Mouse (Mus musculus): ENCODE results near the gene Clasp2. TPM values are rescaled to one million over a fixed set of nuclear protein-coding genes. Genes with fewer than 3 reads are reported as not detected.

The Clasp2 gene
- total RNA-seq (2017) = 42.2 and 50.5 TPM in 2 replicates

DNA sequence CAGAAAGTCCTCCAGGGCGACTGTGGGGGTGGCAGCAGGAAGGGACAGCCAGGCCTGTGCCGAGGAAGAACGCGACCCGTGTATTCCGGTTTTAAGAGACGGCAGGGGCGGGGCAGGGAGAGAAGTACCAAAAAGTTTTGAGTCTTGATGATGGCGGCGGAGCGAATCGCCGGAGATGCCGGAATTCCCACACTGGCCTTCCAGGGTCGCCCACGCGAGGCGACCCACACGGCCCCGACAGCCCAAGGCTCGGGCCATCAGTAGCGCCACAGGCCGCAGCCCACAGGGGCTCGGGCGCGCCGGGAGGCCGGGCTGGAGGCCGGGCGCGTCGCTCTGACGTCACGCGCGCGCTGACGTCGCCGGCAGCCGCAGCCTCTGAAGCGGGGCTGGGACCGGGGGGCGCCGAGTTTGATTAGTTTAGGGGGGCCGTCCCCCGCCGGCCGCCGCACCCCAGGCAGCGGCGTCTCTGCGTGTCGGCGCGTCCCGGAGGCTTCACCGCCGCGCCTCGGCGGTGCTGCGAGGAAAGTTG lies at the start of gene Clasp2:
Clasp2 (plus strand) TSS at position 366 of the 529 bp plus-strand sequence.
- peak; percentile 76 for ATAC-seq (replicated peaks; ENCODE audit: low read depth, poor library complexity, severe bottlenecking)

DNA sequence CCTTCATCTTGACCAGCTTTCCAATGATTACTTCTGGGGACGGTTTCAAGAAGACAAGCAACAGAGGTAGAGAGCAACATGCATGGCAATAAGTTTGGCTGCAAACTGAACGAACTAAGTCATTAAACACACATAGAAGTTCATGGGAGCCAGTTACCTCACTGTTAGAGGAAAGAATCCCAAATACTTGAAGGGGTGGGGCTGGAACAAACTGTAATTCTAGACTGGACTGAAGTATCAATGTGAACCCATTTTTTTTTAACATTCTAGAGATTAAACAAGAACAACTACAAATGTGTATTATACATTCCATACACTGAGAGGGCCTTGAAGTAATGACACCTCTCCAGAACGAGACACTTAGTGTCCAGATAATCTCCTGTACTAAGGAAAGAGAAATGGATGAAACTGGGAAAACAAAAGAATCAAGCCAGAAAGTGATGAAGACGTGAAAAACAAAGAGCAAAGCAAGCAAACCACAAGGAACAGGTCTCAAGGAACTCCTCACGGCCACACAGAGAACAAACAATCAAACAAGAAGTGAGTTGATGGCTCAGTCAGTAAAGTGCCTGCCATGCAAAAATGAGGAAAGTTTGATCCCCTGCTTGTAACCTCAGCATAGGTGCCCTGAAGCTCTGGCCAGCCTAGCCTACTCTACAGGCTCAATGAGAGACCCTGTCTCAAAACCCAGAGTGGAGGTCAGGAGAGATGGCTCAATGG lies 39.7 kb upstream of the Clasp2 start:
- no peak for ATAC-seq (replicated peaks; ENCODE audit: low read depth, poor library complexity, severe bottlenecking)

DNA sequence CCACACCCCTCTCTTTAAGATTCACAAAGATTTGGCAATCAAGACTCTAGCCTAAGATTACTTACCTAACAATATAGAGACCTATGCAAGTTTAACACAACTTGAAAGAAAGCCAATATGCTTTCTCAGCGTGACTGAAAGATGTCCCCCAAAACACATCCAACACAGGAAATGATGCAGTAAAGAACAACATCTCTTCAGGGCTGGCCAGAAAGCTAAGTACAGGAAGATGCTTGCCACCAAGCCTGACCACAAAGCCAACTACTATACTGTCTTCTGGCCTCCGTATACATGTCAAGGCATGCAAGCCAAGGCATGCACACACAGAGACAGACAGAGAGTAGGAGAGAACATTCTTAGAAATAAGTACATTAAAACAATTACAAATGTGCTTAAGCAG lies 35.2 kb upstream of the Clasp2 start:
- ATAC-seq (replicated peaks; ENCODE audit: low read depth, poor library complexity, severe bottlenecking) = peak; percentile 53

- ATAC-seq (replicated peaks; ENCODE audit: low read depth, poor library complexity, severe bottlenecking) = no peak
Measured at GRCm38 (mm10) chr9:113706841-113707240, 34.4 kb upstream of the Clasp2 start.

DNA sequence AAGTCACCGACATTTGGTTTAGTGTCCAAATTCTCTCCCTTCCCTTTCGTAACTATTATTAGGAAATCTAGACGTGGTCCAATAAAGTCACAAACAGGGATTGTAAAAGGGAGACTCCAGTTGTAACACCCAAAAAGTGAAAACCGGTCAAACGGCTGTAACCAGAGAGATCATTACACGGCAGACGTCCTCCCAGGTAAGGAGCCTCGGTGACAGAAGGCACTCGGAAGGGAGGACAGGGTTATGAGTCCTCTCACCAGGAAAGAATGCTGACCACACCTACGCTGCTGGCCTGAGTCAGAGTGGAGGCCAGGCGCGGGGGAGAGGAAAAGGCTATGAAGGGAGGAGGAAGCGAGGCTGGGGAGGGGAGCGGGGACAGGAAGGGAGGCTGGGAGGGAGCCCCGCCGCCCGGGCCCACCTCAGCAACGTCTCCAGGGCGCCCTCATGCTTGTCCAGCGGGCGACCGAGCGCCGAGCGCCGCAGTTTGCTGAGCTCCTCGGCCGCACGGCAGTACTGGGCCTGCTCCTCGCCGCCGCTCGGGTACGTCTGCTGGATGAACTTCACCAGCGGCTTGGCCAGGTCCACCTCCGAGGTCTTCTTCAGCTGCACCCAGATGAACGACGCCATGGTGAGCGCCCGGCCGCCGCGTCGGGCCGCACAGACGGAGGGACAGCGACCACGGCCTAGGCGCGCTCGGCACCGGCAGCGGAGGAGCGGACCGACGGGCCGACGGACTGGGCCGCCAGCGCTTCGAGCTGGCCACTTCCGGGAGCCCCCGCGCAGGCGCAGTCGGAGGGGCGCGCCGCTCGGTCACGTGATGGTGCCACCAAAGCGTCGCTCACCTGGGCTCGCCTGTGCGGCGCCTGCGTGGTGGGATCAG lies 33.6 kb upstream of the Clasp2 start, which contains the start of gene Pdcd6ip:
Pdcd6ip (minus strand) TSS at position 779 of the 880 bp plus-strand sequence.
- ATAC-seq (replicated peaks; ENCODE audit: low read depth, poor library complexity, severe bottlenecking) = peak; percentile 54

GRCm38 (mm10) chr9:113708361-113709280 lies 32.7 kb upstream of the Clasp2 start:
- ATAC-seq (replicated peaks; ENCODE audit: low read depth, poor library complexity, severe bottlenecking) = peak; percentile 37

DNA sequence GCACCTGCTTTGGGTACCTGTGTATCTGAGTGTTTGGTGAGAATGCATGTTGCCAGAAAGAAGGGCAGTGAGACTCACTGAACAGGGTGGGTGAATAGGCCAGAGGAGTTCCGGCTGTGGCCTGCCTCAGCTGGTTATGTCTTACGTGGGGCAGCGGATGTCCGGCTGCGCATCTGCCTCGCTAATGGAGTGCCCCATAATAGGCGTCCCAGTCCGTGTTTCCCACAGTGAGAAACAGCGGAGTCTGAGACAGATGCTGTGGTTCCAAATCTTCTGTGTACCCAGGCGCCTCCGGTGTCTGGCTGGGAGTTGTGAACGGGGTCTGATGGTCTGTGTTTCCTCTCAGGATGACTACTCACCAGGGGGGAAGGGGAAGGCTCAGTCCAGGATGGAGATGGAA lies 30.4 kb upstream of the Clasp2 start:
- ATAC-seq (replicated peaks; ENCODE audit: low read depth, poor library complexity, severe bottlenecking) = no peak

DNA sequence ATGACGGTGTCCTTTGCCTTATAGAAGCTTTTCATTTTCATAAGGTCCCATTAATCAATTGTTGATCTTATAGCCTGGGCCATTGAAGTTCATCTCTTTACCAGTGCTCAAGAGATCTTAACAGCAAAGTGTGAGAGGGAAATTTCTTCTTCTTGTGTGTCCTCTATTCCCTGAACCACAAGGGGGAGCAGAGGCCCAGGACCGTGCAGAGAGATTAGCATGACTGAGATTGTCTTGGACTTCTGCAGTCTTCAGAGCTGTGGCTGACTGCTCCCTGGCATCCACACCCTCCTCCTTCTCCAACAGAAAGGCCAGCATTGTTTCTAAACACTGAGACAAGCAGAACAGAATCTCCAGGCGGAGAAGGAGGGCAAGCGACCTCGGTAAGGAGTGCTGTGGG lies 22.2 kb upstream of the Clasp2 start:
- ATAC-seq (replicated peaks; ENCODE audit: low read depth, poor library complexity, severe bottlenecking) = peak; percentile 89

DNA sequence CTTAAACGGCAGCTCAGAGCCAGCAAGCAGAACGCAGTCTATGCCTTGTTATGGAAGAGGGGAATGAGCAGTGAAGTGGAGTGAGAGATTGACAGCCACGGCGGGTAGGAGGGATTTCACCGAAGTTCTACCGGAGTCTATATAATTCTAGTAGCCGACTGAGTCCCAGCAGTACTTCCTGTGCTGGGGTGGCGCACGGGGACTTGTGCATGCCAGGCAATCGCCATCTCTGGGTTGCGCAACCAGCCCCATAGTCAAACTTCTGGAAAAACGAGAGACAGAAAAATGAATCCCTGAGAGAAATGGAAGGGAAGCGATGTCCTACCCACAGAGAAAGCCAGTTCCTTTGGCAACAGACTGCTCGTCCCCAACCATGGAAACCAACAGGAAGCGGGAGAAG lies 16.6 kb upstream of the Clasp2 start:
- ATAC-seq (replicated peaks; ENCODE audit: low read depth, poor library complexity, severe bottlenecking) = peak; percentile 61

- ATAC-seq (replicated peaks; ENCODE audit: low read depth, poor library complexity, severe bottlenecking) = peak; percentile 43
Measured at GRCm38 (mm10) chr9:113725609-113726008, 15.7 kb upstream of the Clasp2 start.

DNA sequence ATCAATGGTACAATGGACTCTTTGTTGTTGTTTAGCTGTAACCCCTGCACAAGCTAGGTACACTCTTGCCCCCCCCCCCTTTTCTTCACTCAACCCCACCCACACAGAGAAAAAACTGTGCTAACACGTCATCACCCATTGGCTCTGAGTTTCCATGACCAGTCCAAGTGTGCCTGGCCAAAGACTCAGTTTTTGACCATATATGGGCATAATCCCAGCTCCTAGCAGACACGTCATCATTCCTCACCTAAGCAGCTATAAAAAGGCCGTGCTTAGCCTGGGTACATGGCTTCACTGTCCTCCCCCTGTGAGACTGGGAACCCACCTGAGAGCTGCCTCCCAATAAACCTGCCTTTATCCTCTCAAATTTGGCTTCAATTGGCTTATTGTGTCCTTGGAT lies 15.1 kb upstream of the Clasp2 start:
- no peak for ATAC-seq (replicated peaks; ENCODE audit: low read depth, poor library complexity, severe bottlenecking)

DNA sequence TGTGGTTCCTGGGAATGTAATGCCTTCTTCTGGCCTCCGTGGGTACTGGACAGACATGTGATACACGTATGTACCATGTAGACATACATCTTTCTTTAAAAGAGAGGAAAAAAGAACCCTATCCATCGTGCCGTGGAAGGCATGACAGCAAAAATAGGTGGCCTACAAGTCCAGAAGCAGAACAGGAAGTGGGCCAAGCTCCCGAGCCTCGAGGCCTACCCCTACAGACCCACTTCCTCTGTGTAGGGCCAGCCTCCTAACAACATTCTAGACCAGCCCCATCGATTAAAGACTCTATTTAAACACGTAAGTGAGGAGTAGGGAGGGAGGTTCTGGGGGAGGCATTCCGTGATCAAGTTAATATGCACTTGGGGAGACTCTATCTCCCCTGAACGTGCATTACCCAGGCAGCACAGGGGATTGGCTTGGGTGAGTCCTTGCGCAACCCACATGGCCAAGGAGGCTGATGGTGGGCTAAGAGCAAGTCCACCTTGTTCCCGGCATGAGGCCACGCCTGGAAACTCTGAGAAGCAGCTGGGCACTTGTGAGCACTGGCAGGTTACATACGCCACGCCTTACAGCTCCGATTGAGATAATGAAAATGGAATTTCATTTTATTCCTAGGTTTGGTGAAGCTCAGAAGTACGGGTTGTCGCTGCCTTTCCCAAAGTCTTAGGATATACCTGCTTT lies 14.1 kb upstream of the Clasp2 start:
- peak; percentile 52 for ATAC-seq (replicated peaks; ENCODE audit: low read depth, poor library complexity, severe bottlenecking)

DNA sequence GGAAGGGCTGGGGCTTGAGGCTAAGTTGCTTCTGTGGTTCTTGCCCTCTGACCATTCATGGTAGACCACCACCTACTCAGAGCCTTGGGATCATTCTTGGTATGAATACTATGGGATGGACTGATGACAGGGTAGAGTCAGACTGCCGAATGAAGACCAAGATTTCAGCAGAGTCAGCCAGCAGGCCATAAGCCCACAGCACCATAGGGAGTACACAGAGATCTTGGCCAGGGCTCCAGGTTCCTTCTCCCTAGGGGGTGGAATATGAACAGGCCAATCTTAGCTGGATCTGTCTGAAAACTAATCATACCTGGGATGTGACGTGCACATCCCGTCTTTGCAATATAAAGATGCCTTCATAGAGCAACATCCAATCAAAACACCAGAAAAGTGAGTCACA lies 9.7 kb upstream of the Clasp2 start:
- ATAC-seq (replicated peaks; ENCODE audit: low read depth, poor library complexity, severe bottlenecking) = no peak

DNA sequence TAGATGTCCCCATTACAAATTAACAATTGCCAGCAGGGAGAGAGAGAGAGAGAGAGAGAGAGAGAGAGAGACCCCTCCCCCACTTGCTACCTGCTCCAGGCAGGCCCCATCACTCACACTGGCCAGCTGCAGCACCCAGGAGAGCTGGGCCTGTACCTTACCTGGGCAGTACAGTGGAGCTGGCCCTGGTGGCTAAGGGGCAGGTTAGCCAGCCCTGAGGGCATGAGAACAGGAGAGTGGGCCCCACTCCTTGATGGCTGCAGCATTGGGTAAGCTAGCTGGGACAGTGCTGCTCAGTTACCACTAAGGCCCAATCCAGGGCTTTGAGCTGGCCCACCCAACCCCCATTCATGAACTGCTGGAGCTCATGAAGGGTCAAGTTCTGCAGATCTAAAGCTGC lies 5.4 kb upstream of the Clasp2 start:
- ATAC-seq (replicated peaks; ENCODE audit: low read depth, poor library complexity, severe bottlenecking) = no peak

DNA sequence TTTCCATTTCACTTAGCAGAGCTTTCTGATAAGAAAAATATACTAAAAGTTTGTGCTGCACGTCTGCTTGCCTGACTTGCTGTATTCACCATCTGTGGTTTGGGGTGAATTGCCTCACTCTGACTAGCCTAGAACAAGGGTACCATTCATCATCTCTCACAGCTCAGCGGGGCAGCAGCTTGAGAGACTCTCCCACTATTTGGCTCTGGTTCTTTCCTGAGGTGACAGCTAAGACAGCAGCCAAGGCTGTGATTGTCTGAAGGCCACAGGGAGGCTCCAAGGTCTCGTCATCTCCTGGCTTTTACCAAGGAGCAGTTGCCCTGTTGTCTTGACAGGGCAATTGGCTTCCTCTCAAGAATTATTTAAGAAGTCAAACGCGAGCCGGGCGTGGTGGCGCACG lies 3.3 kb upstream of the Clasp2 start:
- no peak for ATAC-seq (replicated peaks; ENCODE audit: low read depth, poor library complexity, severe bottlenecking)

- ATAC-seq (replicated peaks; ENCODE audit: low read depth, poor library complexity, severe bottlenecking) = no peak
Measured at GRCm38 (mm10) chr9:113738941-113739340, 2.3 kb upstream of the Clasp2 start.

GRCm38 (mm10) chr9:113741637-113742137 lies 414 bp downstream of the Clasp2 start:
- ATAC-seq (replicated peaks; ENCODE audit: low read depth, poor library complexity, severe bottlenecking) = peak; percentile 23; the same call in 1 of the 2 replicates

- ATAC-seq (replicated peaks; ENCODE audit: low read depth, poor library complexity, severe bottlenecking) = 0 out of 2 replicates have a peak, but pooled peaks have one; percentile 26
Measured at GRCm38 (mm10) chr9:113742361-113742794, 1.1 kb downstream of the Clasp2 start.

DNA sequence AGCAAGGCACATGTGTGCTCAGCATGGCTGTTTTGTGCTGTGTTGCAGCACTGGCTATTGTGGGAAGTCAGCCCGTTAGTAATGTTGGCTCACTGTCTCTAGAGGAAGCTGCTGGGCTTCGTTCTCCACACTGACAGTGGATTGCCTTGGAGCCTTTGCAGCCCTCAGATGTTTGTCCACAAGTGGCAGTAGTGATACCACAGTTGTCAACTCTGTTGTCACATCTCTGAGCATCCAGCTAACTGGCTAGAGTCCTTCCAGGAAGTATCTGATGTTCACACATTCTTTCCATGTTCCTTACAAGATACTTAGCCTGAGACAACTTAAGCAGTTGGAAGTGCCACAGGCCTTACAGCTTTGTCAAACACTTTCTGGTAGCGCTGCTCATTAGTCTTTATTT lies 2.0 kb downstream of the Clasp2 start:
- peak; percentile 26; the same call in 1 of the 2 replicates for ATAC-seq (replicated peaks; ENCODE audit: low read depth, poor library complexity, severe bottlenecking)

Measured in common myeloid progenitor, adult 5-6 weeks (primary cell).